Mouse (Mus musculus) heart, embryonic 11.5 days (tissue): ENCODE measurements at regions not wholly inside any gene's neighbourhood (a gene's known extent, or its start where the extent isn't known, plus 50 kb on each side); places are given as distances from the start of the nearest gene placed in this dataset.

Source experiments
- ATAC-seq: fragments of 200-750 bp; cut with Nextera tagmentation; replicated peaks from 2 replicates; pipeline ENCODE4 v1.8.0; 2017; ENCODE audit warnings: moderate library complexity; ENCODE audit not compliant: insufficient number of reproducible peaks, low FRiP score, low TSS enrichment
- H3K27ac ChIP-seq: fragments of 300-500 bp; sonication (generic); 2 replicates; pipeline ENCODE4 v1.5.1; 2014; ENCODE audit warnings: mild to moderate bottlenecking, low read depth, low read length
- H3K27me3 ChIP-seq: fragments of 300-500 bp; sonication (generic); 2 replicates; pipeline ENCODE4 v1.6.1; 2014; ENCODE audit warnings: mild to moderate bottlenecking, low read length, mixed read lengths; ENCODE audit not compliant: control insufficient read depth, insufficient read depth
- H3K36me3 ChIP-seq: fragments of 300-500 bp; sonication (generic); 2 replicates; pipeline ENCODE4 v1.6.1; 2014; ENCODE audit warnings: mild to moderate bottlenecking, low read length, moderate library complexity, mixed read lengths; ENCODE audit not compliant: control insufficient read depth, insufficient read depth
- H3K4me1 ChIP-seq: fragments of 300-500 bp; sonication (generic); 2 replicates; pipeline ENCODE4 v1.6.1; 2014; ENCODE audit warnings: low read length; ENCODE audit not compliant: control insufficient read depth, insufficient read depth
- H3K4me2 ChIP-seq: fragments of 300-500 bp; sonication (generic); 2 replicates; pipeline ENCODE4 v1.6.1; 2014; ENCODE audit warnings: mild to moderate bottlenecking, moderate library complexity
- H3K4me3 ChIP-seq: fragments of 300-500 bp; sonication (generic); 2 replicates; pipeline ENCODE4 v1.5.1; 2014; ENCODE audit warnings: low read depth, low read length
- H3K9ac ChIP-seq: fragments of 300-500 bp; sonication (generic); 2 replicates; pipeline ENCODE4 v1.6.1; 2014; ENCODE audit warnings: mild to moderate bottlenecking, low read depth, low read length, moderate library complexity
- H3K9me3 ChIP-seq: fragments of 300-500 bp; sonication (generic); replicated peaks from 2 replicates; pipeline ENCODE4 v1.6.1; 2016; ENCODE audit warnings: low read length; ENCODE audit not compliant: control insufficient read depth
- whole genome bisulfite sequencing: fragments of 180-500 bp; shearing (Covaris S2); extraction: QIAGEN DNeasy Blood & Tissue Kit; methylation state at CpG from one replicate; pipeline ENCODE4 v1.1.7; 2014; ENCODE audit not compliant: insufficient replicate concordance; 5-methylcytosine and 5-hydroxymethylcytosine counted together

GRCm38 (mm10) chr19:36178828-36179251 lies 58.9 kb upstream of the Ankrd1 start:
- Histone ChIP-seq H3K4me2 (no peak overlapping the region), H3K4me1 (peaks cover 7% of the 10 kb centered on the region; the same call in 1 of the 2 replicates), H3K9me3 (no peaks in the 10 kb centered on the region), H3K36me3 (no peaks in the 10 kb centered on the region), H3K9ac (no peak overlapping the region), H3K4me3 (no peak overlapping the region), H3K27ac (no peak overlapping the region), H3K27me3 (no peaks in the 10 kb centered on the region)
- WGBS, result 35% methylated on average over 6 of the region's 6 CpGs
- ATAC-seq, result no peak

- H3K4me2 ChIP-seq, result no peak overlapping the region
- no peak for ATAC-seq
- no peak overlapping the region for H3K9ac ChIP-seq
- no peaks in the 10 kb centered on the region for H3K9me3 ChIP-seq
- no peaks in the 10 kb centered on the region for H3K36me3 ChIP-seq
- no peak overlapping the region for H3K4me3 ChIP-seq
- H3K27me3 ChIP-seq, result no peaks in the 10 kb centered on the region
- peaks cover 7% of the 10 kb centered on the region; the same call in 1 of the 2 replicates for H3K4me1 ChIP-seq
- H3K27ac ChIP-seq, result no peak overlapping the region
- WGBS, result 67% methylated on average over 7 of the region's 7 CpGs
These were observed 60.4 kb upstream of the Ankrd1 start for GRCm38 (mm10) chr19:36180329-36180728.

GRCm38 (mm10) chr19:36181535-36181934 lies 61.6 kb upstream of the Ankrd1 start:
- 50% methylated on average over 2 of the region's 2 CpGs for WGBS
- Histone ChIP-seq H3K4me1 (peaks cover 7% of the 10 kb centered on the region; the same call in 1 of the 2 replicates), H3K4me2 (no peak overlapping the region), H3K27ac (no peak overlapping the region), H3K27me3 (no peaks in the 10 kb centered on the region), H3K9me3 (no peaks in the 10 kb centered on the region), H3K4me3 (no peak overlapping the region), H3K9ac (no peak overlapping the region), H3K36me3 (no peaks in the 10 kb centered on the region)
- no peak for ATAC-seq

- 12% methylated on average over 2 of the region's 2 CpGs for WGBS
- no peaks in the 10 kb centered on the region for H3K27me3 ChIP-seq
- 0 out of 2 replicates have a peak, but pooled peaks have one; percentile 42 for ATAC-seq
- H3K36me3 ChIP-seq, result no peaks in the 10 kb centered on the region
- no peak overlapping the region for H3K27ac ChIP-seq
- H3K4me2 ChIP-seq, result no peak overlapping the region
- no peak overlapping the region for H3K4me3 ChIP-seq
- peaks cover 7% of the 10 kb centered on the region; the same call in 1 of the 2 replicates for H3K4me1 ChIP-seq
- H3K9ac ChIP-seq, result no peak overlapping the region
- H3K9me3 ChIP-seq, result no peaks in the 10 kb centered on the region
These were observed 63.2 kb upstream of the Ankrd1 start for GRCm38 (mm10) chr19:36183127-36183526.

GRCm38 (mm10) chr19:36189662-36190061 lies 69.8 kb upstream of the Ankrd1 start:
- Histone ChIP-seq H3K4me3 (no peak overlapping the region), H3K27me3 (no peaks in the 10 kb centered on the region), H3K4me1 (no peaks in the 10 kb centered on the region), H3K4me2 (no peak overlapping the region), H3K9me3 (no peaks in the 10 kb centered on the region), H3K36me3 (no peaks in the 10 kb centered on the region), H3K9ac (no peak overlapping the region), H3K27ac (no peak overlapping the region)
- ATAC-seq, result no peak
- 75% methylated on average over 5 of the region's 5 CpGs for WGBS

GRCm38 (mm10) chr19:36191641-36192040 lies 71.7 kb upstream of the Ankrd1 start:
- Histone ChIP-seq H3K27me3 (no peaks in the 10 kb centered on the region), H3K4me3 (no peak overlapping the region), H3K4me1 (no peaks in the 10 kb centered on the region), H3K27ac (no peak overlapping the region), H3K36me3 (no peaks in the 10 kb centered on the region), H3K9ac (no peak overlapping the region), H3K4me2 (no peak overlapping the region), H3K9me3 (no peaks in the 10 kb centered on the region)
- WGBS, result 91% methylated on average over 7 of the region's 7 CpGs
- ATAC-seq, result no peak

GRCm38 (mm10) chr19:36204269-36204668 lies 84.4 kb upstream of the Ankrd1 start:
- Histone ChIP-seq H3K9ac (no peak overlapping the region), H3K9me3 (no peaks in the 10 kb centered on the region), H3K4me2 (no peak overlapping the region), H3K4me3 (no peak overlapping the region), H3K27ac (no peak overlapping the region), H3K4me1 (peaks cover 9% of the 10 kb centered on the region), H3K36me3 (no peaks in the 10 kb centered on the region), H3K27me3 (no peaks in the 10 kb centered on the region)
- no peak for ATAC-seq
- 80% methylated on average over 2 of the region's 2 CpGs for WGBS

- Histone ChIP-seq H3K27ac (no peak overlapping the region), H3K27me3 (no peaks in the 10 kb centered on the region), H3K4me3 (no peak overlapping the region), H3K4me1 (peaks cover 9% of the 10 kb centered on the region), H3K4me2 (no peak overlapping the region), H3K9ac (no peak overlapping the region), H3K9me3 (no peaks in the 10 kb centered on the region), H3K36me3 (no peaks in the 10 kb centered on the region)
- no peak for ATAC-seq
- 85% methylated on average over 8 of the region's 8 CpGs for WGBS
These were observed 85.2 kb upstream of the Ankrd1 start for GRCm38 (mm10) chr19:36204965-36205718.

GRCm38 (mm10) chr19:36207735-36208288 lies 87.9 kb upstream of the Ankrd1 start:
- H3K27ac ChIP-seq, result peak overlapping the region; percentile 75
- H3K4me2 ChIP-seq, result peak overlapping the region; percentile 49
- WGBS, result 16% methylated on average over 7 of the region's 7 CpGs
- no peak for ATAC-seq
- no peaks in the 10 kb centered on the region for H3K27me3 ChIP-seq
- no peak overlapping the region for H3K4me3 ChIP-seq
- no peaks in the 10 kb centered on the region for H3K9me3 ChIP-seq
- H3K36me3 ChIP-seq, result no peaks in the 10 kb centered on the region
- H3K9ac ChIP-seq, result no peak overlapping the region
- peaks cover 9% of the 10 kb centered on the region for H3K4me1 ChIP-seq
